Mouse (Mus musculus) thymus, postnatal 10 days (tissue): Measurements from ENCODE around the gene Tbl1xr1.
A peak's percentile ranks its signal among the peaks of the same experiment; 100 is the strongest.

Experiments
- DNase-seq, 2 experiments: peaks; one replicate each; pipeline ENCODE4 v3.0.0; 2021; ENCODE audit warnings: low spot score in 2 of 2

Tbl1xr1 gene

DNA sequence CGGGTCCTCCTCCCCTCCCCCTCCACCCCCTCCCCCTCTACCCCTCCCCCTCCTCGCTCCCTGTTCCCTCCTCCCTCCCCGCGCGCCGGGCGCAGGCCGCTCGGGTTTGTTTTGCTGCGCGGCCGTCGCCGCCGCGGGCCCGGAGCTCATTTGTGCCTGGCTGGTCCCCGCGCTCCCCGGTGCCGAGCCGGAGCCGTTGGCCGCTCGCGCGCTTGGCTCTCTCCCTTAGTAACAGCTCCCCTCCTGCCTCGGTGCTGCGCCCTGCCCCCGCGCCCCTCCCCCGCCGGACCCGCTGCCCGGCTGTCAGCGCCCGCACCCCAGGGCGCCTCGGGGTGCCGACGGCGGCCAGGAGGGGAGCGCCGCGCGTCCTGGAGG is at the start of gene Tbl1xr1:
Tbl1xr1 (plus strand) TSS at position 92 of the 375 bp plus-strand sequence.
- peak; percentile 93 to 94 for DNase-seq

DNA sequence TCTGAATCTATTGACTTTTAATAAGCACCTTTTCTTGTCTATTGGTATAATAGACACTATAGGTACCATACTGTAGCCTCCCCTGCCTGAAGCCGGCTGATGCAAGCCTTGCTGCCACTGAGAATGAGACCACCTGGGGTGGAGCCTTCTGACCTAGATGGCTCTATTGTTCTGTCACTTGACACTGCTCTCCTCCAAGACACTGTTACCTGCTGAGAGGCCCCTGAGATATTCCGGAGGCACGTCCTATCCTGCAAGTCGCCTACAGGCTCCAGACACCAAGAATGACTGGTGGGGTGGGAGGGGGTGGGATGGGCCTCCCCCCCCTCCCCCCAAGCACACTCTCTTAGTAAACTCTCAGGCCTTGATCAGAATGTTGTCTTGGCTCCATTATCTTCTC is 38.4 kb upstream of the Tbl1xr1 start:
- DNase-seq, result no peak

DNA sequence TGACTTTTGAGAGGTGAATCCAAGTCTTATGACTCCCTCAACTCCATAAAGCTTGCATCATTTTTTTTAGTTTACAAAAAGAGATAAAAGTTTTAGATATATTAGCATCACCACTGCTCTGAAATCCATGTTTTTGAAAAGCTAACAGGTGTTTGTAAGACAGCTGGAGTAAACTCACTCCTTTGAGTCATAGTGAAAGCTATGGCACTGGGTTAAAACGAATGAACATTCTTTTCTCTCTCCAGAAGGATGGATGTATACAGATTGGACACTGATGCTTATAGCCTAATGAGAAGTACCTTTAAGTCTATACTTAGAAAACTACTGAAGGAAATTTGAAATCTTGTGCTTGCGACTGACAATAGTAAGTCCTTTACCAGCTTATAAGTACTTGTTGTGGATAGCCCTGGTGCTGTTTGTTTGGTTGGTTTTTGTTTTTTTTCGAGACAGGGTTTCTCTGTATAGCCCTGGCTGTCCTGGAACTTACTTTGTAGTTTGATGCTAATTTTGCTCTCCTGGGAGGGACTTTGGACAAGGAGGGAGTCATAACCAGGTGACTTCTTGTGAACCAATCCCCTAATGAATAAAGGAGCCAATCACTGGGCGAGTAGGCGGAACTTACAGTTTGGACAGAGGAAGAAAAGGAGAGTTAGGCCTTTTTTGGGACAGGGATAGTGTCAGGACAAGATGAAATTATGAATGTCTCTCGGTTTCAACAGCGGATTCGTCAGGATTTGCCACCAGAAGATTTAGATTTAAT is 37.2 kb upstream of the Tbl1xr1 start:
- DNase-seq, result no peak

DNA sequence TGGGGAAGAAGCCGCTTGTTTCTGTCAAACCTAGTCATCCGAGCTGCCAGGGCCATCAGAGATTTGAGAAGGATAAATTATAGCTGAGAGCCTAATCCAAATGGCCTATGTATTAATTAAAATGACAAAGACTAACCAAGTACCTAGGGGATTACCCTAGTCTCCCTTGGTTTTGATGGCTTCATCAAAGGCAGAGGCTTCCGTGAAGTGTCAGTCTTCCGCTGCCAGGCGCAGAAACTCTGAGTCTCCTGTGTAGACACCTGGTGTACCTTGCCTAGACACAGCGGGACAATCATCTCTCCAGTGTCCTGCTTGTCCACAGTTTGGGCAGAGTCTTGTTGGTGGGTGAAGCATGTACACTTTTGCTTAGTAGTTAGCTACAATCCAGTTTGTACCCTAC is 35.8 kb upstream of the Tbl1xr1 start:
- no peak for DNase-seq

DNA sequence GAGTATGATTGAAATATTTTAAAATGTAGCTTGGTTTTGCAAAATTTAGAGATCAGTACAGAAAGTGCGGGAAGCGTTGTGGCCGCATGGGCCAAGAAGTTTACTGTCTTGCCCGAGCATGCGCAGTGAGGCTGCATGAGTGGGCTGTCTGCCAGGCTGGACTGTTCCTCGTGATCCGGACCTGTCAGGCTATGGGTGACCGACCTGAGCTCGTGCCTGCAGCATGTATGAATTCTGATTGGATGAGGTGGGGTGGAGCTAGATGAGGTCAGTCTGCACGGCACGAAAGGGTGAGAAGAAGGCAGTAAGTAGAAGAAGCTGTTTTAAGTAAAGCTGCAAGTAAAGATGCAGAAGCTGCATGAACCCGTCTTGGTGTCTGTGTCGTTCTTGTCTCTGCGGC is 29.2 kb upstream of the Tbl1xr1 start:
- no peak for DNase-seq

DNA sequence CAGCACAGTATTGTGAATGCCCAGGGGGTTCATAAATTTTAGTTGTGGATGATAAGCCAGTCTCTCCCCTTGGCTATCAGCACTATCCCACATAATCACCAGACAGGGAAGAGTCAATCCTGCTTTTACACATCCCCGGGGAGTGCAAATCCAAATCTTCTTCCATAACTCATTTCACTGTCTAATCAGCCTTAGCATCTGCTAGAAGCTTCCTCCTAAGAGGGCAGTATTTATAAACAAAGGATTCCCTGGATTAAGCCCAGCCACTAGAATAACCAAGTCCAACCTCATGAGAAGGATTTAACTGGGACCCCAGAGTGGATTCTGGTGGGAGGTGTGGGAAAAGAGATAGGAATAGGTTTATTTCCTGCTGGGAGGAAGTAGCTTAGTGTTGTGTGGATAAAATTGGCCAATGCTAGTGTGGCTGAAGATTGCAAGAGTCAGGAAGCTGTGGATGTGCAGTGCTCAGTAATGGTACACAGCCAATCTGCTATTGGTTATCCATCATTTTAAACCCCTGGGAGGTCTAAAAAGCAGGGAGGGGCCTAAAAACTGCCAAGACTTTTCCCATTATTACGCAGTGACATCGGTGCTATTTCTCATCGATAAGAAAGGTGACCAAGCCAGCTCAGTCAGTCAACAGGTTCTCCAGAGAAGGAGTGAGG is 19.7 kb upstream of the Tbl1xr1 start:
- DNase-seq, result no peak

DNA sequence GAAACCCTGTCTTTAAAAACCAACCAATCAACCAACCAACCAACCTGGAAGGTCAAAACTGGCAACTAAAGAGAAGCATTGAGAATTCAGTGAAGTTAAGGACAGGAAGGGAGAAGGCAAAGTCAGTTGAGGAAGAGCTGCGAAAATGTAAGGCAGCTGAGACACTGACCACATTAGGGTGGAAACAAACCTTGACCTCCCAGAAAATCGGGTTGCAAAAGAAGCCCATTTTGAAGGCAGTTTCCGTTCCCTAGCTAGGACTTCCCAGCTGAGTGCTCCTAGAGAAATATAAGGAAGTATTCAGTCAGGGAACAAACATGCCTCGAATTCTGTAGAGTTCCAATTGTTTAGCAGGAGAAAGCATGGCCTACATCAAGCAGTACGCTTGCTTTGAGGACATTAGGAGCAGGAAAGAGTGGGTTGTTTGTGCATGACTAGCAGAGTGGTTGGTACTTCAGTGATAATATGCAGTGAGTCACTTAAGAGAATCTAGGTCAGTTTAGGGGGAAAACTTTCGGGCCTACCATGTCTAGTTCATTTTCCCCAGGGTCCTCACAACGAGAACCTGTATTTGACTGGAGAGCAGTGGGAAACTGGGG is 18.1 kb upstream of the Tbl1xr1 start:
- DNase-seq, result no peak

DNA sequence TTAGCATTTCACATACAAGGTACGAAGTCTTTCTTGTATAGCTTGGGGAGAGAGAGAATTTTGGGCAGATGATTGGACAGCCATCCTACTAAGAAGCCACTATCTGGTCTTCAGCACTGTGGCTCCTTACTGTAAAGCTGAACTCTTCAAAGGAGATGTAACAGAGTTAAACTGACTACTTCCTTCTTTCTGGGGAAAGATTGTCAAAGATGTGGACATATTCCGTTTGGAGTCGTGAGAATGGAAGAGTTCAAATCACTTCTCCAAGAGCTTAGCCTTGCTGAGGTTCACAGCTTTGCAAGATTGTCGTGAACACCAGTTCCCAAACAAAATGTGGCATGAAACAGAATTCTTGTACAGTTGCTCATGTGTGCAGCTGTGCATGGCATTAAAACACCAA is 15.3 kb upstream of the Tbl1xr1 start:
- no peak for DNase-seq

DNA sequence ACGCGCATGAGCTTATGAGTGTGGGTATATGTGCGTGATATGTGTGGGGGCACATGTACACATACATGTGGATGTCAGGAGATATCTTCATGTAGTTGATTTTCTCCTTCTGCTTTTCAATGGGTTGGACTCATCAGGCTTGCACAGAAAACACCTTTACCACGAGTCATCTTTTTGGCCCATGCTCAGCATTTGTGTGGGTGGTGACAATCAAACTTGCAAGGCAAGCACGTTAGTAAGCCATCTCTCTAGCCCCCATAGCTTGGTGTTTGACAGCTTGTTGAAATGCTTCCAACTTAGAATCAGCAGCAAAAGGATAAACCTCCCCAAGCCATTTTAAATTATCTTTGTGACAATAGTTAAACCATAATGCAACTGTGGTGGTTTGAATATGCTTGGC is 7.8 kb upstream of the Tbl1xr1 start:
- DNase-seq, result no peak

DNA sequence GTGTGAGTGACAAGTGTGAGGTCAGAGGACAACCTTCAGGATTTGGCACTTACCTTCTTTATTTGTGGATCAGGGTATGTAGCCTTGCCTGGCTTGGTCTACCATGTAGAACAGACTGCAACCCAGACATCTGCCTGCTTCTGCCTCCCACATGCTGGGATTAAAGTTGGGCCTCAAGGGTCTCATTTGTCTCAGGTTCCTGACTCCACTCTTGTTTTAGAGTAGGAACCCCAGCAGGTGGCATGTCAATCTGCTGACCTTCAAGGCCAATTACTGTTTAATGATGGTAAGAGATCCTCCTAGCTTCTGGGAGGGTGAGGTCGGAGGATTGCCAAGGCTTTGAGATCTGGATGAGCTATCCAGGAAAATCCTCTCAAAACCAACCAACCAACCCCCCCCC is 2.5 kb upstream of the Tbl1xr1 start:
- no peak for DNase-seq

DNA sequence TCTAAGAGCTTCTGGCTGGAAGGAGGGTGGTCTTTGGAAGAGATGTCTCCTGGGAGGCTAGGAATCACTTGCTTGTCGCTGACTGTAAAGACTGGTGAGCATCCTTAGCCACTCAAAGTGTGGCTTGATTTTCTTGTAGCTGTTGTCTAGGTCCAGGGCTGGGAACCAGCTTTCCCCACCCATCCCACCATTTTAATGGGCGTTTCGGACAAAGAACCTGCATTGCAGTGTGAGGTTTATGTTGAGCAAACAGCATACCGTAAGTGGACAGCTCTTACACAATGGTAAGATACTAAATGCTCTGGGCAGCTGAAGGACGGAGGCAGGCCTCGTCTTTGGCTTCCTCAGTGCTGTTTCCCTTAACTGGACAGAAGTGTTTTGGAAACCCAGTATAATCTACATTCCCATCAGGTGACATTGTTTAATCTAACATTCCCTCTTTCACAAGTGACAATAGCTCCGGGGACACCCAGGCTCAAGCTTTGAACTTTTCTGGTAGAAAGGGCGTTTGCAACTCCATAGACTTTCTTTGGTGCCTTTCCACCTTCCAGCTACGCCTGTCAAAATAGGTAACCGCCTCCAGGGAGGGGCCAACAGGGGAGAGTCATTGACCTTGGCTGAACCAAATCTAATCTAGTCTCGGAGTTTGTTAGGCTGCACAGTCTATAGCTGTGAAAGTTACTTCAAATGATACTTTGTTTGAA is 1.7 kb upstream of the Tbl1xr1 start:
- no peak for DNase-seq

DNA sequence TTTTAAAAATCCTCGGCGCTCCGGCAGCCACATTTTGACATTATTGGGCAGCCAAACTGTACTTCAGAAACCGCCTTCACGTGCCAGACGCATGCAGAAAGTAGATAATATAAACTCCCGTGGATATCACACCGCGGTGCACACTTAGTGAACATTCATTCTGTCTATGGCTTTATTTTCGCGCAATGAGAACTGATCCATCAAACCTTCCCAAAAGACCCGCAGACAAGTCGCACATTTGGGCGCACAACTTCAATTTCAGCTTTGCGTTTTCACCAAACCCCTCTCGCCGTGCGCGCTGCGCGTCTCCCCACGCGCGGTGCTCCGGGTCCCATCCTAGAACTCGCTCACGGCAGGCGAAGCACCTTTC is 950 bp upstream of the Tbl1xr1 start:
- DNase-seq, result no peak

DNA sequence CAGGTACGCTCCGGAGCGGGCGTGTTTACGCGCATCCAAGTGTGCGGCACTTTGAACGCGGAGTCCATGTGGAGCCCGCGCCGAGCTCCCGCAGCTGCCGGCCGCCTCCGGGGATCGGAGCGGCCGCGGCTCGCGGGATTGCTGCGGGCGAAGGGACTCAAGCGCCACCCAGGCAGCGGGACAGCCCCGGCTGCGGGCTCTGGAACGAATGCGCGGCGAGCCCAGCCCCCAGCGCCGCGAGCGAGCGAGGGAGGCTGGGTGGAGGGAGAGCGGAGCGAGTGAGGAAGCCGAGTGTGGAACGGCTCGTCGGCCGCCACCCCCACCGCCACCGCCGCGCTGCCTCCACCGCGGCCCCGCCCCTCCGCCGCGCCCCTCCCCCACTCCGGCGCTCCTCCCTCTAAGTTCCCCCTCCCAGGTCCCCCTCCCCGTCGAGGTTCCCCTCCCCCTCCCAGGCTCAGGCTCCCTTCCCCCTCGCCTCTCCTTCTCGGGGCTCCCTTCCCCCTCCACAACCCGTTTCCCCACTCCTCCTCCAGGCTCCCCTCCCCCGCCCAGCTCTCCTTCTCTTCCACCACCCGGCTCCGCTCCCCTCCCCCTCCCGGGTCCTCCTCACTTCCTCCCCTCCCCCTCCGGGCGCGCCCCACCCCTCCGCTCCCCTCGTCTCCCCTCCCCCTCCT is 428 bp upstream of the Tbl1xr1 start:
- peak; percentile 93 to 97 for DNase-seq

DNA sequence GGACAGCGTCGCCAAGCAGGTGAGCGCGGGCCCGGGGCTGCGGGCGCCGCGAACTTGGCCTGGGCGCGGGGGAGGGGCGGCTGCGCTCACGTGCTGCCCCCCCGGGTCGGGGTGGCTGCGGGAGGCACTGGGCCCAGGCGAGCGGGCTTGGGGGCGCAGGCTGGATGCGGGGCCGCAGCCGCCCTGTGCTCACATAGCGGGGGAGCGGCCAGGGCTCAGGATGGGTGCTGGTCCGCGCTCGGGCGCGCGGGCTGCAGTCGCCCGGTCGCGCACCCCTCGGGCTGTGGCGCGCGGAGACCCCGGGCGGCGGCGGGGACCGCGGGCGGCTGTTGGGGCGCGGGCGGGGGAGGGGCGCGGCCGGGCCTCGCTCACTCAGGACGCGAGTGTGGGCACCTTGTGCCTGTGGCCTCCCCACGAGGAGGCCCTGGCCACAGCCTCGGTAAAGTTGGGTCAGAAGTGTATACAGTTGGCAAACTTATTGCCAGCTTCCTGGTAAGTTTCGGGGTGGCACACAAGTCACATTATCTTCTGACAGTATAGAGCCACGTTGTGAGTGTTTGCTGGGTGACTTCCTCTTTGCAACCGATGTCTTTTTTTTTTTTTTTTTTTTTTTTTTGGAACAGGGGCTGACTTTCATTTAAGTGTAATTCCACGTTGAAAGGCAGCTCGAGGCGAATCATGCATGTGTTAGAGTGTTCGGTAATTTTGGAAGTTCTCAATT is 644 bp downstream of the Tbl1xr1 start:
- peak; percentile 47 to 62 for DNase-seq

DNA sequence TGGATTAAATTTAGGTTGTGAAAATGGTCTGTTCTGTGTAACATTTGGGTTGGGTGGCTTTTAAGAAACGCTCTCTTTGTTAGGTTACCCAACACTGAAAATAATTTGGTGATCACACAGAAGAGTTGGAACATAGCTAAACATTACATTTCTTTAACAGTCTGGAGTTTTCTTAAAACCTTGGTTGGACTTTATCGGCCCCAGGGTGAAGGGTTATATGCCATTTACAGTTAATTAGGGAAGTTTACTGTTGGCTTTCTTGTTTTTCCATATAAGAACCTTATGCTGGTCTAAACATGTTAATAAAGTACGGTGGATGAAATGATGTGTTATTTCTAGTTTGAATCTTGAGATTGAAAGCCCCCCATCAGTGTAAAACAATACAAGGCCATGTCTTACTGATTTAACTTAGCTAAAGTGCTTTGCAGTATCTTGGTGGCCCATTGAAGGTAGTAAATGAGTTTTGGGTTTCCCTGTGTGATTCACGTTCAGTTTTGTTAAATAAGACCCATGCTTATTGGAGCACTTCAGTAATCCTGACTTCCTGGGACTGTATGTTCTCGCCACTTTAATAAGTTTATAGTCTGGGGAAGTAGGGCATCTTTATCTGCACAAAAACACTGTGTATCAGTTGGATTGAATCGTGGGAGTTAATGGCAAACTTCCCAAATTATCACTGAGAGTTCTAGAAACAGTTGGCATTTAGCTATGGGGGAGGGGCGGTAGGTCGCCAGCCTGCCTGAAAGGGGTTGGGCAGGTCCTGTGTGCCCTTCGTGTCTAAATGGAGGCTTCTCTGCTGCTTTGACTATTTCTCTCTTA is 1.4 kb downstream of the Tbl1xr1 start:
- DNase-seq, result peak; percentile 28 to 30

DNA sequence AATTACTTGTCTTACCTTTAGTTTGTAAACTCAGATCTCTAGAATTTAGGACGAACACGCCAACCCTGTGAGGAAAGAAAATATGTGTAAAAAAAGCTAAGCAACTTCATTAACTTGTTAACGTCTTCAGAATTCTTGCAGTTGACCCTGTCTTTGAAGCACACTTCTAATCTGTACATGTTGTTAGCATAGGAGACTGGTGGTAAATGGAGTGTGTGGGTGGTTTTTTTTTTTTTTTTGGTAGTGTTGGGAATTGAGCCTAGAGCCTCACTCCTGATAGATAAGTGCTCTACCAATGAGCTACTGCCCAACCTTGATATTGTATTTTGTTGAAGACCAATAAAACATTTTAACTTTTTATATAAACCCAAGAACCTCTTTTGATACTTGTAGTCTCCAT is 2.1 kb downstream of the Tbl1xr1 start:
- no peak for DNase-seq

DNA sequence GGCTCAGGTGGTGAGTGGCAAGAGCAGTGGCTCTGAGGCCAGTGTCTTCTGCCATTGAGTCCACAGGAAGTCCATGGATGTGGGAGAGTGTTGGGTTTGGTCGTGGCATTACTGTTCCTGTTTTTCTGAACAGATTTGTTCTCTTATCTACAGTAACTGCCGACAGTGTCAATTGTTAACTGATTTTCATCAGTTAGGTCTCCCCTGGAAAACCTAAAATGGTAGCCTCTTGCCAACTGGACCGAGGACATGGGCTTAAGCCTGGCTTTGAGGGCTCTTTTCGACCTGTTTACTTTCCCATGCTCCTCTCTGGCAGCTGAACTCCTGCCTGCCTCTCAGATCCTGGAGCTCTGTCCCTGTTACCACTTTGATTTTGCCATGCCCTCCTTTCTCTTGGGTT is 5.4 kb downstream of the Tbl1xr1 start:
- no peak for DNase-seq

DNA sequence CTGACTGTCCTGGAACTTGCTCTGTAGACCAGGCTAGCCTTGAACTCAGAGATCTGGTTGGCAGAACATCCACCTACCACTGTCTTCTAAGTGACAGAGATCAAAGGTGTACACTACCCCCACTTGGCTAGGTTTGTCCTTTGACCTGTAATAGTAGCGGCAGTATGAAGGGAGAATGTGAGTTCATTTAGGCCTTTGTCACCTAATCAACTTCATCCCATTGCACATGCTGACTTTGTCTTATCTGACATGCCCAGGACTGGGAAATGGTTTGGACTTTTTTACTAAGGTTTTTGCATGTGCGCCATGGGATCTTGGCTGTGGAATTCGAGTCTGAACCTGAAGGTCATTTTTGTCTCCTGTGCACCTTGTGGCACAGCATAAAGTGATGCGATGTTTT is 6.4 kb downstream of the Tbl1xr1 start:
- no peak for DNase-seq

DNA sequence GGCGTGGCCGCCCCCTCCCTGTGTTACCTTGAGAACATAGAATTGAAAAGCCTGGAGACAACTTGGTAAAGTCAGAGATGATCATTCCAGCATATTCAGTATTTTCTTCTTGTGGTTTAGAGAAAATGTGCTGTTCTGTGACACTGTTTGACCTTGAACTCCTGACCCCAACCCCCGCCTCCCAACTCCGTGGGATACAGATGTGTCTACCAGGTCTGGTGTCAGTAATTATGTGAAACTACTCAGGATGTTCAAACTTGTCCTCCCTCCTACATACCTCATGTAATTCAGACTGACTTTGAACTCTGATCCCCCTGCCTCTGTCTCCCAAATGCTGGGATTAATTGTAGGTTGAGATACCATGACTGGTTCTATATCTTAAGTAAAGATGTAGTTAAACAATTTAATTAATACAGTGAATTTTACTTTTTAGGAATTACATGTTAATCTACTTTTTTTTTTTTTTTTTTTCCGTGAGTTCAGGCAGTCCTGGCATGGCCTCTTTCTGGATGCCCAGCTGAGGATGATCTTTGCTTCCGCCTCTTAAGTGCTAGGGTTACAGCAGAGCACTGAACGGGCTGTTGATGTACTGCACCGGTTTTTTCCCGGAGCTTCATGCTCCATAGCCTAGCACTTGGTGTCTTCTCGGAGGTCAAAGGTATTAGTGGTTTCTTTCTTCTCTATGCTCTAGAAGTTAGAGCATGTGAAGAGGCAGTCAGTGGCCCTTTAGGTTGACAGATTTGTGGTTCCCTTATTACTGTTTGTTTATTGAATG is 8.0 kb downstream of the Tbl1xr1 start:
- no peak for DNase-seq

DNA sequence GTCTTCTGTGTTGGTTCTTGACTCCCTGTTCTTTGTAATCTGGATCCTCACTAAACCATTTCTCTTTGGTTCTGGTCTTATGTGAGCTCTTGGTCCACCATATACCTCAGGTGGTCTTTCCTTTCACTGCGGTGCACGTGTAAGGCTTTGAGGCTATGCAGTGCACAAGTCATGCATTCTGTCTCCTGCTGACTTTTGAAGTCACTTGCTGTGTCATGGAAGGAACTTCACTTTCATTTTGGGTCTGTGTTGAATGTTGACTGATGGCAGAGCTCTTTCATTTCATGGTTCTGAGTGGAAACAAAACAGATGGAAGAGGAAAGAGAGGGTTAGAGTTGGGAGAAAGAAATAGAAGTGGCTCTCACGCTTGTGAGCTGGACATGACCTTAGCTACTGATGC is 13.4 kb downstream of the Tbl1xr1 start:
- no peak for DNase-seq
